Mouse (Mus musculus) skeletal muscle tissue, adult 2 months (tissue): ENCODE measurements around the gene Adm.
"Not testable (repeated sequence)": the region's sequence is repeated elsewhere in the genome, so short reads cannot be mapped to it uniquely, and the experiment has no call there.

Source experiments
- DNase-seq: peaks from one replicate; pipeline ENCODE4 v3.0.0-alpha.2; 2012; ENCODE audit warnings: low read depth, low spot score

Gene Adm

GRCm38 (mm10) chr7:110628611-110629354 is 1.3 kb downstream of the Adm start:
- no peak for DNase-seq

- DNase-seq, result peak; percentile 87
Observed at GRCm38 (mm10) chr7:110629892-110630666, 2.6 kb downstream of the Adm start.

- DNase-seq, result no peak
Observed at GRCm38 (mm10) chr7:110631136-110631888, 3.9 kb downstream of the Adm start.

- DNase-seq, result no peak
Observed at GRCm38 (mm10) chr7:110635929-110636328, 8.5 kb downstream of the Adm start.

GRCm38 (mm10) chr7:110636559-110636958 is 9.1 kb downstream of the Adm start:
- DNase-seq, result no peak

GRCm38 (mm10) chr7:110638305-110639110 is 11.0 kb downstream of the Adm start:
- DNase-seq, result no peak

GRCm38 (mm10) chr7:110639291-110639915 is 11.9 kb downstream of the Adm start:
- DNase-seq, result no peak

GRCm38 (mm10) chr7:110639958-110640357 is 12.5 kb downstream of the Adm start:
- not testable (repeated sequence) for DNase-seq

- DNase-seq, result no peak
Observed at GRCm38 (mm10) chr7:110645311-110645710, 17.9 kb downstream of the Adm start.

GRCm38 (mm10) chr7:110645859-110646258 is 18.4 kb downstream of the Adm start:
- no peak for DNase-seq

- DNase-seq, result no peak
Observed at GRCm38 (mm10) chr7:110646611-110647407, 19.3 kb downstream of the Adm start.

GRCm38 (mm10) chr7:110647559-110648454 is 20.3 kb downstream of the Adm start:
- DNase-seq, result no peak

- no peak for DNase-seq
Observed at GRCm38 (mm10) chr7:110648455-110649085, 21.1 kb downstream of the Adm start.

GRCm38 (mm10) chr7:110649133-110649987 is 21.9 kb downstream of the Adm start:
- no peak for DNase-seq

GRCm38 (mm10) chr7:110650491-110650890 is 23.0 kb downstream of the Adm start:
- DNase-seq, result no peak

- DNase-seq, result no peak
Observed at GRCm38 (mm10) chr7:110651091-110651490, 23.6 kb downstream of the Adm start.

- DNase-seq, result no peak
Observed at GRCm38 (mm10) chr7:110655230-110655629, 27.8 kb downstream of the Adm start.

GRCm38 (mm10) chr7:110655966-110656365 is 28.5 kb downstream of the Adm start:
- no peak for DNase-seq
